Mouse (Mus musculus): ENCODE data around the gene Hykk.
"Not testable (repeated sequence)": the region's sequence is repeated elsewhere in the genome, so short reads cannot be mapped to it uniquely, and the experiment has no call there.

Hykk gene

GRCm38 (mm10) chr9:54917010-54917677 lies at the start of gene Hykk:
TSS of gene Hykk (plus strand) at chr9:54917283.
- peak; percentile 79 for DNase-seq (ENCODE audit: low read depth, low spot score)

GRCm38 (mm10) chr9:54878759-54879158 lies 38.3 kb upstream of the Hykk start:
- no peak for DNase-seq (ENCODE audit: low read depth, low spot score)

- DNase-seq (ENCODE audit: low read depth, low spot score): no peak
These were observed 25.0 kb upstream of the Hykk start for GRCm38 (mm10) chr9:54892111-54892510.

GRCm38 (mm10) chr9:54897097-54897496 lies 20.0 kb upstream of the Hykk start:
- no peak for DNase-seq (ENCODE audit: low read depth, low spot score)

- no peak for DNase-seq (ENCODE audit: low read depth, low spot score)
These were observed 7.6 kb upstream of the Hykk start for GRCm38 (mm10) chr9:54909446-54909845.

GRCm38 (mm10) chr9:54915576-54915975 lies 1.5 kb upstream of the Hykk start:
- DNase-seq (ENCODE audit: low read depth, low spot score): no peak

- DNase-seq (ENCODE audit: low read depth, low spot score): no peak
These were observed 682 bp upstream of the Hykk start for GRCm38 (mm10) chr9:54916401-54916800.

GRCm38 (mm10) chr9:54918191-54918590 lies 1.1 kb downstream of the Hykk start:
- no peak for DNase-seq (ENCODE audit: low read depth, low spot score)

- DNase-seq (ENCODE audit: low read depth, low spot score): no peak
These were observed 1.7 kb downstream of the Hykk start for GRCm38 (mm10) chr9:54918781-54919180.

GRCm38 (mm10) chr9:54919946-54920345 lies 2.9 kb downstream of the Hykk start:
- DNase-seq (ENCODE audit: low read depth, low spot score): no peak

GRCm38 (mm10) chr9:54930741-54931140 lies 13.7 kb downstream of the Hykk start:
- no peak for DNase-seq (ENCODE audit: low read depth, low spot score)

- DNase-seq (ENCODE audit: low read depth, low spot score): no peak
These were observed 14.7 kb downstream of the Hykk start for GRCm38 (mm10) chr9:54931765-54932164.

GRCm38 (mm10) chr9:54932379-54932778 lies 15.3 kb downstream of the Hykk start:
- no peak for DNase-seq (ENCODE audit: low read depth, low spot score)

GRCm38 (mm10) chr9:54942071-54942470 lies 25.0 kb downstream of the Hykk start:
- no peak for DNase-seq (ENCODE audit: low read depth, low spot score)

- DNase-seq (ENCODE audit: low read depth, low spot score): no peak
These were observed 27.4 kb downstream of the Hykk start for GRCm38 (mm10) chr9:54944467-54944866.

GRCm38 (mm10) chr9:54946256-54946655 lies 29.2 kb downstream of the Hykk start:
- DNase-seq (ENCODE audit: low read depth, low spot score): no peak

- no peak for DNase-seq (ENCODE audit: low read depth, low spot score)
These were observed 32.4 kb downstream of the Hykk start for GRCm38 (mm10) chr9:54949465-54949864.

- not testable (repeated sequence) for DNase-seq (ENCODE audit: low read depth, low spot score)
These were observed 33.1 kb downstream of the Hykk start for GRCm38 (mm10) chr9:54950162-54950561.

- peak; percentile 76 for DNase-seq (ENCODE audit: low read depth, low spot score)
These were observed 33.7 kb downstream of the Hykk start, which contains the start of the genes Psma4 and AY074887 for GRCm38 (mm10) chr9:54950575-54951321. TSS of gene Psma4 (plus strand) at chr9:54950790. TSS of gene AY074887 (minus strand) at chr9:54950998.

- DNase-seq (ENCODE audit: low read depth, low spot score): no peak
These were observed 44.0 kb downstream of the Hykk start for GRCm38 (mm10) chr9:54961059-54961458.

- DNase-seq (ENCODE audit: low read depth, low spot score): no peak
These were observed 46.6 kb downstream of the Hykk start for GRCm38 (mm10) chr9:54963669-54964068.

- DNase-seq (ENCODE audit: low read depth, low spot score): no peak
These were observed 53.0 kb downstream of the Hykk start for GRCm38 (mm10) chr9:54969972-54970637.

Data from retina, adult 2 months (tissue).